Mouse (Mus musculus): ENCODE data around the gene Rpl32. TPM values are rescaled to one million over a fixed set of nuclear protein-coding genes. Genes with fewer than 3 reads are reported as not detected.
A peak's percentile ranks its signal among the peaks of the same experiment; 100 is the strongest.

Rpl32 gene
- total RNA-seq, 1 experiment = 3,173 TPM

- Histone ChIP-seq H3K4me1 (ENCODE audit: control insufficient read depth in 2 of 2, insufficient read depth in 2 of 2, low read length in 2 of 2, poor library complexity in 1 of 2) (peaks cover 0 to 2% of the 10 kb centered on the region in 2 experiments; a peak in 1 of 4 replicates), H3K9me3 (ENCODE audit: control insufficient read depth, insufficient read depth, low read depth, low read length) (no peaks in the 10 kb centered on the region), H3K9ac (ENCODE audit: insufficient read depth, low read depth, low read length, poor library complexity, severe bottlenecking) (no peak overlapping the region), H3K36me3 (ENCODE audit: control insufficient read depth, insufficient read depth, low read length, poor library complexity, severe bottlenecking) (peaks cover 23% of the 10 kb centered on the region), H3K27ac (ENCODE audit: insufficient read depth, low read depth, low read length, poor library complexity, severe bottlenecking) (no peak overlapping the region), H3K4me3 (ENCODE audit: insufficient read depth in 1 of 2, low read depth in 1 of 2, low read length in 2 of 2, poor library complexity in 1 of 2, severe bottlenecking in 1 of 2) (no peak overlapping the region)
- TF ChIP-seq ZNF384 (IDR thresholded peaks at IDR 0.05; ENCODE audit: low read depth, low read length) (no peak), CHD2 (IDR thresholded peaks at IDR 0.05; ENCODE audit: low read depth, low read length) (no peak), MAFK (IDR thresholded peaks at IDR 0.05; ENCODE audit: insufficient read depth, low read depth, low read length) (no peak), ZC3H11A (IDR thresholded peaks at IDR 0.05; ENCODE audit: borderline replicate concordance, low read depth, low read length) (no peak), HCFC1 (IDR thresholded peaks at IDR 0.05; ENCODE audit: borderline replicate concordance, insufficient read depth, low read length) (no peak)
- in situ Hi-C loops (cut with MboI; ENCODE audit: low sequenced_read_pairs in 2 of 2, unreplicated experiment in 2 of 2) = no loop called here
- no peak for DNase-seq (ENCODE audit: low read depth, low spot score)
Measured at GRCm38 (mm10) chr6:115846640-115847411, 38.3 kb upstream of the Rpl32 start.

GRCm38 (mm10) chr6:115845006-115845405 is 36.5 kb upstream of the Rpl32 start:
- H3K4me3 ChIP-seq (ENCODE audit: insufficient read depth in 1 of 2, low read depth in 1 of 2, low read length in 2 of 2, poor library complexity in 1 of 2, severe bottlenecking in 1 of 2) = no peak overlapping the region
- in situ Hi-C loops (cut with MboI; ENCODE audit: low sequenced_read_pairs in 2 of 2, unreplicated experiment in 2 of 2) = no loop called here

GRCm38 (mm10) chr6:115838745-115839144 is 30.2 kb upstream of the Rpl32 start:
- in situ Hi-C loops (cut with MboI; ENCODE audit: low sequenced_read_pairs in 2 of 2, unreplicated experiment in 2 of 2) = no loop called here
- peak overlapping the region in 1 of 2 experiments; percentile 4; a peak in 1 of 4 replicates for H3K4me3 ChIP-seq (ENCODE audit: insufficient read depth in 1 of 2, low read depth in 1 of 2, low read length in 2 of 2, poor library complexity in 1 of 2, severe bottlenecking in 1 of 2)
- DNase-seq (ENCODE audit: low read depth, low spot score) = no peak
- TF ChIP-seq ZNF384 (IDR thresholded peaks at IDR 0.05; ENCODE audit: low read depth, low read length) (no peak), HCFC1 (IDR thresholded peaks at IDR 0.05; ENCODE audit: borderline replicate concordance, insufficient read depth, low read length) (no peak; the same call in 1 of the 2 replicates), MAFK (IDR thresholded peaks at IDR 0.05; ENCODE audit: insufficient read depth, low read depth, low read length) (no peak), ZC3H11A (IDR thresholded peaks at IDR 0.05; ENCODE audit: borderline replicate concordance, low read depth, low read length) (no peak), CHD2 (IDR thresholded peaks at IDR 0.05; ENCODE audit: low read depth, low read length) (no peak)
- H3K27ac ChIP-seq (ENCODE audit: insufficient read depth, low read depth, low read length, poor library complexity, severe bottlenecking) = no peak overlapping the region
- H3K36me3 ChIP-seq (ENCODE audit: control insufficient read depth, insufficient read depth, low read length, poor library complexity, severe bottlenecking) = peaks cover 2% of the 10 kb centered on the region
- H3K4me1 ChIP-seq (ENCODE audit: control insufficient read depth in 2 of 2, insufficient read depth in 2 of 2, low read length in 2 of 2, poor library complexity in 1 of 2) = peaks cover 0 to 7% of the 10 kb centered on the region in 2 experiments; a peak in 1 of 4 replicates
- H3K9me3 ChIP-seq (ENCODE audit: control insufficient read depth, insufficient read depth, low read depth, low read length) = no peaks in the 10 kb centered on the region
- no peak overlapping the region for H3K9ac ChIP-seq (ENCODE audit: insufficient read depth, low read depth, low read length, poor library complexity, severe bottlenecking)

More at GRCm38 (mm10) chr6:115845006-115845405, 36.5 kb upstream of the Rpl32 start:
- H3K9ac ChIP-seq (ENCODE audit: insufficient read depth, low read depth, low read length, poor library complexity, severe bottlenecking) = no peak overlapping the region
- H3K9me3 ChIP-seq (ENCODE audit: control insufficient read depth, insufficient read depth, low read depth, low read length) = no peaks in the 10 kb centered on the region
- no peak for DNase-seq (ENCODE audit: low read depth, low spot score)
- TF ChIP-seq CHD2 (IDR thresholded peaks at IDR 0.05; ENCODE audit: low read depth, low read length) = no peak
- no peak for TF ChIP-seq HCFC1 (IDR thresholded peaks at IDR 0.05; ENCODE audit: borderline replicate concordance, insufficient read depth, low read length)
- TF ChIP-seq ZC3H11A (IDR thresholded peaks at IDR 0.05; ENCODE audit: borderline replicate concordance, low read depth, low read length) = no peak
- no peak for TF ChIP-seq MAFK (IDR thresholded peaks at IDR 0.05; ENCODE audit: insufficient read depth, low read depth, low read length)
- H3K4me1 ChIP-seq (ENCODE audit: control insufficient read depth in 2 of 2, insufficient read depth in 2 of 2, low read length in 2 of 2, poor library complexity in 1 of 2) = peaks cover 0 to 2% of the 10 kb centered on the region in 2 experiments; a peak in 1 of 4 replicates
- H3K27ac ChIP-seq (ENCODE audit: insufficient read depth, low read depth, low read length, poor library complexity, severe bottlenecking) = no peak overlapping the region
- peaks cover 22% of the 10 kb centered on the region for H3K36me3 ChIP-seq (ENCODE audit: control insufficient read depth, insufficient read depth, low read length, poor library complexity, severe bottlenecking)

- in situ Hi-C loops (cut with MboI; ENCODE audit: low sequenced_read_pairs in 2 of 2, unreplicated experiment in 2 of 2) = no loop called here
- Histone ChIP-seq H3K4me3 (ENCODE audit: insufficient read depth in 1 of 2, low read depth in 1 of 2, low read length in 2 of 2, poor library complexity in 1 of 2, severe bottlenecking in 1 of 2) (peak within 1 kb of the TSS; percentile 40 to 42), H3K4me1 (ENCODE audit: control insufficient read depth in 2 of 2, insufficient read depth in 2 of 2, low read length in 2 of 2, poor library complexity in 1 of 2) (peaks cover 0 to 7% of the 10 kb centered on the region in 2 experiments; a peak in 1 of 4 replicates), H3K27ac (ENCODE audit: insufficient read depth, low read depth, low read length, poor library complexity, severe bottlenecking) (no peak within 1 kb of the TSS), H3K9me3 (ENCODE audit: control insufficient read depth, insufficient read depth, low read depth, low read length) (no peaks in the 10 kb centered on the region), H3K9ac (ENCODE audit: insufficient read depth, low read depth, low read length, poor library complexity, severe bottlenecking) (peak within 1 kb of the TSS; percentile 22; the same call in 1 of the 2 replicates), H3K36me3 (ENCODE audit: control insufficient read depth, insufficient read depth, low read length, poor library complexity, severe bottlenecking) (no peaks in the 10 kb centered on the region; the same call in none of the 2 replicates)
- DNase-seq (ENCODE audit: low read depth, low spot score) = peak; percentile 80
- peak; percentile 9; the same call in 1 of the 2 replicates for TF ChIP-seq HCFC1 (IDR thresholded peaks at IDR 0.05; ENCODE audit: borderline replicate concordance, insufficient read depth, low read length)
- TF ChIP-seq MAFK (IDR thresholded peaks at IDR 0.05; ENCODE audit: insufficient read depth, low read depth, low read length) = no peak
Measured at GRCm38 (mm10) chr6:115838161-115838597, 29.6 kb upstream of the Rpl32 start, which contains the start of gene Efcab12. Gene Efcab12 (minus strand): TSS chr6:115838412.

Data from ES-E14 (cell line).